Mouse (Mus musculus) MEL (cell line): ENCODE measurements at regions not wholly inside any gene's neighbourhood (a gene's known extent, or its start where the extent isn't known, plus 50 kb on each side); places are given as distances from the start of the nearest gene placed in this dataset.

Experiments
- CTCF ChIP-seq, 3 experiments: IDR thresholded peaks in 2 of 3; conservative IDR thresholded peaks in 1 of 3; 2 replicates each; pipeline ENCODE4 v1.5.1; 2011 to 2012; ENCODE audit warnings: low read length in 3 of 3, low read depth in 2 of 3, mild to moderate bottlenecking in 2 of 3, improper control_type of control experiment in 1 of 3, inconsistent platforms in 1 of 3, mixed read lengths in 1 of 3, moderate library complexity in 1 of 3; ENCODE audit not compliant: control insufficient read depth in 1 of 3, insufficient read depth in 1 of 3, poor library complexity in 1 of 3, severe bottlenecking in 1 of 3
- EP300 ChIP-seq, 2 experiments: IDR thresholded peaks; 2 replicates each; pipeline ENCODE4 v1.6.1; 2011; ENCODE audit warnings: improper control_type of control experiment in 2 of 2, low read length in 2 of 2, low read depth in 1 of 2, mild to moderate bottlenecking in 1 of 2
- ETS1 ChIP-seq: IDR thresholded peaks from 2 replicates; pipeline ENCODE4 v1.6.1; 2012; ENCODE audit warnings: low read depth, mild to moderate bottlenecking, inconsistent platforms, low read length, improper control_type of control experiment, moderate library complexity
- GATA1 ChIP-seq: IDR thresholded peaks from 2 replicates; pipeline ENCODE4 v1.6.1; 2011; ENCODE audit warnings: low read depth, low read length, improper control_type of control experiment
- MAZ ChIP-seq: IDR thresholded peaks from 2 replicates; pipeline ENCODE4 v1.6.1; 2012; ENCODE audit warnings: low read depth, mild to moderate bottlenecking, inconsistent platforms, low read length, improper control_type of control experiment
- MYB ChIP-seq: IDR thresholded peaks from 2 replicates; pipeline ENCODE4 v1.6.1; 2011; ENCODE audit warnings: mild to moderate bottlenecking, low read depth, low read length, improper control_type of control experiment
- POLR2A ChIP-seq, 2 experiments: IDR thresholded peaks; 2 replicates each; pipeline ENCODE4 v1.6.1; 2011 to 2012; ENCODE audit warnings: low read length in 2 of 2, mild to moderate bottlenecking in 2 of 2, control low read depth in 1 of 2, improper control_type of control experiment in 1 of 2, low read depth in 1 of 2, moderate library complexity in 1 of 2; ENCODE audit not compliant: control insufficient read depth in 1 of 2, insufficient read depth in 1 of 2, poor library complexity in 1 of 2
- SIN3A ChIP-seq: IDR thresholded peaks from 2 replicates; pipeline ENCODE4 v1.6.1; 2012; ENCODE audit warnings: low read length, improper control_type of control experiment, inconsistent platforms
- TAL1 ChIP-seq: IDR thresholded peaks from 2 replicates; pipeline ENCODE4 v1.6.1; 2012; ENCODE audit warnings: mild to moderate bottlenecking, inconsistent platforms, low read length, moderate library complexity, mixed read lengths
- UBTF ChIP-seq: IDR thresholded peaks from 2 replicates; pipeline ENCODE4 v1.6.1; 2012; ENCODE audit warnings: low read depth, mild to moderate bottlenecking, inconsistent platforms, low read length, improper control_type of control experiment, moderate library complexity, borderline replicate concordance; ENCODE audit not compliant: insufficient read depth
- ZC3H11A ChIP-seq: IDR thresholded peaks from 2 replicates; pipeline ENCODE4 v1.6.1; 2012; ENCODE audit warnings: low read depth, mild to moderate bottlenecking, inconsistent platforms, low read length, improper control_type of control experiment
- ZMIZ1 ChIP-seq: IDR thresholded peaks from 2 replicates; pipeline ENCODE4 v1.6.1; 2012; ENCODE audit warnings: low read depth, mild to moderate bottlenecking, inconsistent platforms, low read length, improper control_type of control experiment, moderate library complexity

DNA sequence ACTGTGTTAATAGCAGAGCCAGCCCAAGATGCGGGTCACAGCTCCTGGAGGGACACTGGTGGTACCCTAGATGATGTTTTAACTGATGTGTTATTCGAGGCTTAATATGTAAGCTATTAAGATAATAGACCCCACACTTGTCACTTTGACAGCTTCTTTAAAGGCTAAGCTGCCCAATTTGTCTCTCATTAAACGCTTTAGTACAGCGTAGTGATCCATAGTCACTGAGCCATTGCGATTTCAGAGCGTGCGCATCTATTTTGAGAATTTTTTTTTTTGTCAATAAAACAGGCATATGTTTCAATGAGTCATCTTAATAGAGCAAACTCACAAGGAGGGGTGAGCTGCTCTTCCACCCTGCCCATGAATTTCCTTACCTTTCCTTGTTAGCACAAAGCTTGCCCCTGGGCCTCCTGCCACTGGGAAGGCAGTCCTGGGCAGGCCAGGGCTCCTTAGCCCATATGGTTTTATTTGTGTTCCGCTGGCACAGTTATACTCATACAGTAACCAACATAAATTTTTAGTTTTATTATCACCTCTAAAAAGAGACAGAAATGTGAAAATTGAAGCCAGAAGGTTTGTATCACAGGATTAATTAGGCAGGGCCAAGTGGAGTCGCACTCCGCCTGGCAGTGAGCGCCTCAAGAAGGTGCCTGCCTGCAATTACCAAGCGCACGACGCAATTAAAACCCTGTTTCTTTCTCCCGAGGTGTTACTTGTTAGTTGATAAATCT, 294.3 kb downstream of the Etv1 start:
- TF ChIP-seq CTCF (IDR thresholded peaks at IDR 0.05 in 2 of 3, conservative IDR thresholded peaks at IDR 0.05 in 1 of 3; ENCODE audit: control insufficient read depth in 1 of 3, insufficient read depth in 1 of 3, low read depth in 2 of 3, low read length in 3 of 3, poor library complexity in 1 of 3, severe bottlenecking in 1 of 3), result no peak
- TF ChIP-seq MYB, result no peak
- no peak for TF ChIP-seq GATA1
- no peak for TF ChIP-seq POLR2A (IDR thresholded peaks at IDR 0.05; ENCODE audit: control insufficient read depth in 1 of 2, insufficient read depth in 1 of 2, low read depth in 1 of 2, low read length in 2 of 2, poor library complexity in 1 of 2)
- TF ChIP-seq TAL1, result no peak
- TF ChIP-seq MAZ, result no peak
- no peak for TF ChIP-seq UBTF
- TF ChIP-seq ETS1, result no peak
- TF ChIP-seq EP300 (IDR thresholded peaks at IDR 0.05; ENCODE audit: low read depth in 1 of 2, low read length in 2 of 2), result no peak
- no peak for TF ChIP-seq ZMIZ1
- TF ChIP-seq ZC3H11A, result no peak
- no peak for TF ChIP-seq SIN3A
